Mouse (Mus musculus) thymus, adult 2 months (tissue): ENCODE measurements around the gene Dbil5.

Experiments used
- CTCF ChIP-seq: fragments of 200-500 bp; IDR thresholded peaks from 2 replicates; pipeline ENCODE4 v1.5.1; 2012; ENCODE audit warnings: mild to moderate bottlenecking, control low read depth, low read length, moderate library complexity, borderline replicate concordance; ENCODE audit not compliant: control insufficient read depth, poor library complexity, insufficient read depth; ENCODE audit errors: extremely low read depth
- POLR2A ChIP-seq: fragments of 200-500 bp; IDR thresholded peaks from 2 replicates; pipeline ENCODE4 v1.6.1; 2012; ENCODE audit warnings: mild to moderate bottlenecking, low read length, control low read depth, moderate library complexity; ENCODE audit not compliant: control insufficient read depth, poor library complexity, insufficient read depth; ENCODE audit errors: extremely low read depth

DNA sequence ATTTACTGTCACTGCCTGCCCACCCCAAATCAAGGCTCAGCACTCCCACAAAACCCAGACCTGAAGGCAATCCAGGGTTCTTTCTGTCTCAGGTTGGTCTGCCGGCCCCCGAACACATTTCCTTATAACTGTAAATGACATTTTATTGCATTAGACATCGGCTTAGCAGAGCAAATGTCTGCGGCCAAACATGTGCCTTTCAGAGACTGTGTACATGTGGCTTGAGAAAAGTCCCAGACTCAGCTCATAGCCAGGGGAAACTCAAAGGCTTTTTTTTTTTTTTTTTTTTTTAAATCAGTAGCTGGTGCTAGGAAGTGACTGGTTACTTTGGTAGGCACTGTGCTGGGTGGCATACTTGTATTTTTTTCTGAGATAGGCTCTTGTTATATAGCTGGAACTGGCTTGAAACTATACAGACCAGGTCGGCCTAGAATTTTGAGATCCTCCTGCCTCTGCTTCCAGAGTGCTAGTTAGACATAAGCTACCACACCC is 1.3 kb upstream of the Dbil5 start:
- TF ChIP-seq POLR2A: no peak
- no peak for TF ChIP-seq CTCF
